Mouse (Mus musculus): ENCODE measurements around the gene Gm438. TPM values are rescaled to one million over a fixed set of nuclear protein-coding genes. Genes with fewer than 3 reads are reported as not detected.
"Not testable (repeated sequence)": the region's sequence is repeated elsewhere in the genome, so short reads cannot be mapped to it uniquely, and the experiment has no call there.

Gene Gm438
- not detected in 2 replicates for polyA plus RNA-seq (2015; fragmentation: Nextera tagmentation; extraction: Ambion mirVana)

GRCm38 (mm10) chr4:144786483-144786882 is at the start of gene Gm438:
Gene Gm438, minus strand, starts transcription at chr4:144786583.
- H3K4me1 ChIP-seq (replicated peaks), result no peaks in the 10 kb centered on the region
- H3K4me2 ChIP-seq, result no peak within 1 kb of the TSS
- ATAC-seq (ENCODE audit: low read depth) (no peak), DNase-seq (no peak)
- H3K36me3 ChIP-seq, result no peaks in the 10 kb centered on the region
- H3K9me3 ChIP-seq (replicated peaks), result no peaks in the 10 kb centered on the region
- H3K27ac ChIP-seq, result no peak within 1 kb of the TSS
- no peaks in the 10 kb centered on the region for H3K27me3 ChIP-seq
- H3K4me3 ChIP-seq (replicated peaks), result no peak within 1 kb of the TSS
- H3K9ac ChIP-seq, result no peak within 1 kb of the TSS

GRCm38 (mm10) chr4:144824706-144825105 is 38.3 kb upstream of the Gm438 start:
- no peak for ATAC-seq (ENCODE audit: low read depth)
- H3K27ac ChIP-seq, result no peak overlapping the region
- H3K27me3 ChIP-seq, result no peaks in the 10 kb centered on the region
- no peak overlapping the region for H3K4me2 ChIP-seq
- WGBS (ENCODE audit: insufficient replicate concordance), result 48% methylated on average over 2 of the region's 2 CpGs
- H3K4me1 ChIP-seq (replicated peaks), result no peaks in the 10 kb centered on the region
- no peak overlapping the region for H3K9ac ChIP-seq
- no peak overlapping the region for H3K4me3 ChIP-seq (replicated peaks)
- DNase-seq, result no peak
- 0 out of 2 replicates have a peak, but pooled peaks cover 9% of the 10 kb centered on the region for H3K9me3 ChIP-seq (replicated peaks)
- H3K36me3 ChIP-seq, result no peaks in the 10 kb centered on the region

GRCm38 (mm10) chr4:144823996-144824395 is 37.6 kb upstream of the Gm438 start:
- H3K27me3 ChIP-seq, result no peaks in the 10 kb centered on the region
- WGBS (ENCODE audit: insufficient replicate concordance), result 71% methylated on average over 2 of the region's 2 CpGs
- no peak overlapping the region for H3K27ac ChIP-seq
- DNase-seq (no peak), ATAC-seq (ENCODE audit: low read depth) (no peak)
- no peak overlapping the region for H3K9ac ChIP-seq
- no peak overlapping the region for H3K4me2 ChIP-seq
- H3K4me3 ChIP-seq (replicated peaks), result no peak overlapping the region
- 0 out of 2 replicates have a peak, but pooled peaks cover 9% of the 10 kb centered on the region for H3K9me3 ChIP-seq (replicated peaks)
- H3K36me3 ChIP-seq, result no peaks in the 10 kb centered on the region
- H3K4me1 ChIP-seq (replicated peaks), result no peaks in the 10 kb centered on the region

GRCm38 (mm10) chr4:144807135-144807534 is 20.8 kb upstream of the Gm438 start:
- not testable (repeated sequence) for H3K9me3 ChIP-seq (replicated peaks); H3K27me3 ChIP-seq; H3K4me2 ChIP-seq; H3K36me3 ChIP-seq; H3K4me3 ChIP-seq (replicated peaks); H3K9ac ChIP-seq; H3K4me1 ChIP-seq (replicated peaks); ATAC-seq (ENCODE audit: low read depth); DNase-seq; H3K27ac ChIP-seq
- 44% methylated on average over 5 of the region's 5 CpGs for WGBS (ENCODE audit: insufficient replicate concordance)

- Histone ChIP-seq H3K4me2 (no peak overlapping the region), H3K9me3 (replicated peaks) (no peaks in the 10 kb centered on the region), H3K4me1 (replicated peaks) (no peaks in the 10 kb centered on the region), H3K27ac (no peak overlapping the region), H3K27me3 (no peaks in the 10 kb centered on the region), H3K36me3 (no peaks in the 10 kb centered on the region), H3K4me3 (replicated peaks) (no peak overlapping the region), H3K9ac (no peak overlapping the region)
- ATAC-seq (ENCODE audit: low read depth) (no peak), DNase-seq (no peak)
- 54% methylated on average over 3 of the region's 3 CpGs for WGBS (ENCODE audit: insufficient replicate concordance)
Observed at GRCm38 (mm10) chr4:144803633-144804032, 17.2 kb upstream of the Gm438 start.

- H3K4me1 ChIP-seq (replicated peaks), result no peaks in the 10 kb centered on the region
- WGBS (ENCODE audit: insufficient replicate concordance), result 76% methylated on average over 1 of the region's 1 CpGs
- no peak overlapping the region for H3K4me2 ChIP-seq
- ATAC-seq (ENCODE audit: low read depth), result no peak
- H3K27ac ChIP-seq, result no peak overlapping the region
- H3K9ac ChIP-seq, result no peak overlapping the region
- no peak overlapping the region for H3K4me3 ChIP-seq (replicated peaks)
- no peaks in the 10 kb centered on the region for H3K27me3 ChIP-seq
- no peak for DNase-seq
- no peaks in the 10 kb centered on the region for H3K36me3 ChIP-seq
- H3K9me3 ChIP-seq (replicated peaks), result no peaks in the 10 kb centered on the region
Observed at GRCm38 (mm10) chr4:144790141-144790540, 3.8 kb upstream of the Gm438 start.

- no peaks in the 10 kb centered on the region for H3K27me3 ChIP-seq
- no peaks in the 10 kb centered on the region for H3K36me3 ChIP-seq
- H3K27ac ChIP-seq, result no peak overlapping the region
- H3K4me3 ChIP-seq (replicated peaks), result no peak overlapping the region
- DNase-seq (no peak), ATAC-seq (ENCODE audit: low read depth) (no peak)
- no peak overlapping the region for H3K4me2 ChIP-seq
- no peaks in the 10 kb centered on the region for H3K4me1 ChIP-seq (replicated peaks)
- H3K9me3 ChIP-seq (replicated peaks), result no peaks in the 10 kb centered on the region
- no peak overlapping the region for H3K9ac ChIP-seq
- WGBS (ENCODE audit: insufficient replicate concordance), result 55% methylated on average over 3 of the region's 3 CpGs
Observed at GRCm38 (mm10) chr4:144782476-144783197, 3.7 kb downstream of the Gm438 start.

- ATAC-seq (ENCODE audit: low read depth) (no peak), DNase-seq (no peak)
- Histone ChIP-seq H3K27ac (no peak overlapping the region), H3K9ac (no peak overlapping the region), H3K4me1 (replicated peaks) (no peaks in the 10 kb centered on the region), H3K36me3 (no peaks in the 10 kb centered on the region), H3K4me3 (replicated peaks) (no peak overlapping the region), H3K9me3 (replicated peaks) (no peaks in the 10 kb centered on the region), H3K4me2 (no peak overlapping the region), H3K27me3 (no peaks in the 10 kb centered on the region)
- WGBS (ENCODE audit: insufficient replicate concordance), result 27% methylated on average over 2 of the region's 2 CpGs
Observed at GRCm38 (mm10) chr4:144765722-144766121, 20.7 kb downstream of the Gm438 start.

GRCm38 (mm10) chr4:144749139-144749538 is 37.2 kb downstream of the Gm438 start:
- Histone ChIP-seq H3K4me2 (no peak overlapping the region), H3K27me3 (no peaks in the 10 kb centered on the region), H3K9me3 (replicated peaks) (no peaks in the 10 kb centered on the region), H3K9ac (no peak overlapping the region), H3K36me3 (no peaks in the 10 kb centered on the region), H3K4me3 (replicated peaks) (no peak overlapping the region), H3K4me1 (replicated peaks) (no peaks in the 10 kb centered on the region), H3K27ac (no peak overlapping the region)
- WGBS (ENCODE audit: insufficient replicate concordance), result 26% methylated on average over 1 of the region's 1 CpGs
- DNase-seq (no peak), ATAC-seq (ENCODE audit: low read depth) (no peak)

Other genes with a start within 250 kb of the Gm438 start
- not detected in 2 replicates for gene Gm13124, start 221.4 kb downstream of the Gm438 start, polyA plus RNA-seq (2015; fragmentation: Nextera tagmentation; extraction: Ambion mirVana)
- not detected in 2 replicates for gene Aadacl4, start 172.9 kb downstream of the Gm438 start, polyA plus RNA-seq (2015; fragmentation: Nextera tagmentation; extraction: Ambion mirVana)
- gene Gm436, start 100.2 kb downstream of the Gm438 start, polyA plus RNA-seq (2015; fragmentation: Nextera tagmentation; extraction: Ambion mirVana), result not detected in 2 replicates
- not detected in 2 replicates for gene Gm13178, start 65.2 kb downstream of the Gm438 start, polyA plus RNA-seq (2015; fragmentation: Nextera tagmentation; extraction: Ambion mirVana)
- gene Dhrs3, start 106.2 kb upstream of the Gm438 start, polyA plus RNA-seq (2015; fragmentation: Nextera tagmentation; extraction: Ambion mirVana), result 25.0 and 31.3 TPM in 2 replicates

All from liver, embryonic 13.5 days (tissue).